Mouse (Mus musculus): ENCODE measurements around the gene Med27.

GRCm38 (mm10) chr2:29419946-29420345 lies 73.3 kb downstream of the Med27 start:
- TF ChIP-seq TAL1 (IDR thresholded peaks at IDR 0.05; ENCODE audit: low read length), result no peak
- no peak for TF ChIP-seq GATA1 (IDR thresholded peaks at IDR 0.05; ENCODE audit: low read length)

All from erythroblast, embryonic 14.5 days (primary cell).